Mouse (Mus musculus): ENCODE data around the gene Ccnt1.

DNA sequence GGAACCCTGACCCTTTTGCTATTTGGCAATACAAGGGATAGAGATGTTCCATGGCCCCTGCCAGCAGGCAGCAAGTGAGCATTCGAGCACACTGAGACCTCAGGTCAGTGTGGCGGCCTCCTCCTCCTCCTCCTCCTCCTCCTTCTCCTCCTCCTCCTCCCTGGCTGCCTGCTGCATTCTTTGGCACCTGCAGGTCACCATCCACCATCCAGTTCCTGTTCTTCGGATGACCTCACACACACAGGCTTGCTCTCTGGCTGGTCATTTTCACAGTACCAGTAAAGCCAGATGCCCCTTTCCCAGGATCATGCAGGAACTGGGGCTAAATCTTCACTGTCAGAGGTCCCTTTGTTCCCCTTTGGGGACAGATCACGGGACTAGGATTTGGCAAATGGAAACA lies 20.7 kb upstream of the Ccnt1 start:
- no peak for TF ChIP-seq CTCF (IDR thresholded peaks at IDR 0.05; ENCODE audit: extremely low read depth, insufficient read length, insufficient replicate concordance, low read depth, low read length)
- no peak for TF ChIP-seq POLR2A (IDR thresholded peaks at IDR 0.05; ENCODE audit: low read depth, low read length)

Measured in small intestine, adult 2 months (tissue).